Mouse (Mus musculus) CH12.LX (cell line): ENCODE data around the gene Synpo2l.

Experiments used
- CTCF ChIP-seq, 2 experiments: IDR thresholded peaks in 1 of 2; conservative IDR thresholded peaks in 1 of 2; 2 replicates each; pipeline ENCODE4 v1.5.1; 2011 to 2012; ENCODE audit warnings: low read depth in 2 of 2, low read length in 2 of 2, improper control_type of control experiment in 1 of 2, inconsistent platforms in 1 of 2, mild to moderate bottlenecking in 1 of 2, moderate library complexity in 1 of 2
- MAFK ChIP-seq: IDR thresholded peaks from 2 replicates; pipeline ENCODE4 v1.6.1; 2011; ENCODE audit warnings: low read length, improper control_type of control experiment; ENCODE audit not compliant: insufficient replicate concordance
- MAZ ChIP-seq: IDR thresholded peaks from 2 replicates; pipeline ENCODE4 v1.6.1; 2012; ENCODE audit warnings: low read depth, mild to moderate bottlenecking, inconsistent platforms, low read length, improper control_type of control experiment, moderate library complexity
- POLR2A ChIP-seq: IDR thresholded peaks from 2 replicates; pipeline ENCODE4 v1.6.1; 2011; ENCODE audit warnings: low read depth, mild to moderate bottlenecking, improper control_type of control experiment, low read length
- USF1 ChIP-seq: IDR thresholded peaks from 2 replicates; pipeline ENCODE4 v1.6.1; 2014; ENCODE audit warnings: low read depth, mild to moderate bottlenecking, inconsistent platforms, low read length, improper control_type of control experiment

DNA sequence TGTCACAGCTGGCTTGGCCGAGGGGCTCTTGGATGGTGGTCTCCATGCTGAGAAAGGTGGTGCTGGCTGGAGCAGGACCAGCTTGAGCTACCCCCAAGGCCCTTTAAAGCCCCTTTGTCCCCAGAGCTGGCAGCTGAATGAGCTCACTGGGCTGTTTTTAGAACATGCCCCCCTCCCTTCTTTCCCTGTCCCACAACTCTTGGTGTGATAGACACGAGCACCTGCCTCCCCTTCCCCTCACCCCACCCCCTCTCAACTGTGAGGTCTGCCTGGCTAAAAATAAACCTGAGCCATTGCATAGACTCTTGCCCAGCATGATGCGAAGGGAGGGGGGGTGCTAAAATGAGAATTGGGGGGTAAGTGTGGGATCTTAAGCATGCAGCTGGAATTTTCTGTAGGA, 3.7 kb downstream of the Synpo2l start:
- TF ChIP-seq CTCF (conservative IDR thresholded peaks at IDR 0.05 in 1 of 2, IDR thresholded peaks at IDR 0.05 in 1 of 2; ENCODE audit: low read depth in 2 of 2, low read length in 2 of 2) (no peak), MAFK (no peak), USF1 (no peak), POLR2A (no peak), MAZ (no peak)
